Mouse (Mus musculus): ENCODE measurements at regions not wholly inside any gene's neighbourhood (a gene's known extent, or its start where the extent isn't known, plus 50 kb on each side); places are given as distances from the start of the nearest gene placed in this dataset.

GRCm38 (mm10) chr3:52196936-52197246 lies 71.2 kb upstream of the Foxo1 start:
- no peak for DNase-seq (ENCODE audit: low spot score in 2 of 2)

- no peak for DNase-seq (ENCODE audit: low spot score in 2 of 2)
Measured at GRCm38 (mm10) chr3:52197982-52198750, 70.0 kb upstream of the Foxo1 start.

GRCm38 (mm10) chr3:52198751-52199738 lies 69.1 kb upstream of the Foxo1 start:
- DNase-seq (ENCODE audit: low spot score in 2 of 2), result no peak

GRCm38 (mm10) chr3:52200106-52200505 lies 68.0 kb upstream of the Foxo1 start:
- DNase-seq (ENCODE audit: low spot score in 2 of 2), result no peak

- no peak for DNase-seq (ENCODE audit: low spot score in 2 of 2)
Measured at GRCm38 (mm10) chr3:52210556-52211302, 57.4 kb upstream of the Foxo1 start.

GRCm38 (mm10) chr3:52211303-52211695 lies 56.8 kb upstream of the Foxo1 start:
- no peak for DNase-seq (ENCODE audit: low spot score in 2 of 2)

GRCm38 (mm10) chr3:52214114-52214513 lies 54.0 kb upstream of the Foxo1 start:
- no peak for DNase-seq (ENCODE audit: low spot score in 2 of 2)

GRCm38 (mm10) chr3:52215083-52215482 lies 53.1 kb upstream of the Foxo1 start:
- no peak for DNase-seq (ENCODE audit: low spot score in 2 of 2)
